Mouse (Mus musculus) testis, postnatal 14 days (tissue): ENCODE measurements around the gene Rpl13a.
A peak's percentile ranks its signal among the peaks of the same experiment; 100 is the strongest.
"Not testable (repeated sequence)": the region's sequence is repeated elsewhere in the genome, so short reads cannot be mapped to it uniquely, and the experiment has no call there.

Source experiments
- DNase-seq: peaks from one replicate; pipeline ENCODE4 v3.0.0; 2021; ENCODE audit warnings: low spot score

The Rpl13a gene

GRCm38 (mm10) chr7:45135370-45135769 lies 6.8 kb upstream of the Rpl13a start:
- no peak for DNase-seq

GRCm38 (mm10) chr7:45134544-45135026 lies 6.0 kb upstream of the Rpl13a start:
- DNase-seq: peak; percentile 64

GRCm38 (mm10) chr7:45133446-45134159 lies 5.0 kb upstream of the Rpl13a start:
- no peak for DNase-seq

GRCm38 (mm10) chr7:45131850-45132249 lies 3.3 kb upstream of the Rpl13a start:
- DNase-seq: no peak

- DNase-seq: no peak
Measured at GRCm38 (mm10) chr7:45129776-45130512, 1.4 kb upstream of the Rpl13a start.

GRCm38 (mm10) chr7:45129318-45129717 lies 757 bp upstream of the Rpl13a start:
- peak; percentile 66 for DNase-seq

GRCm38 (mm10) chr7:45127700-45128224 lies 799 bp downstream of the Rpl13a start:
- no peak for DNase-seq

GRCm38 (mm10) chr7:45126844-45127699 lies 1.5 kb downstream of the Rpl13a start:
- DNase-seq: no peak

GRCm38 (mm10) chr7:45126147-45126843 lies 2.3 kb downstream of the Rpl13a start:
- no peak for DNase-seq

- not testable (repeated sequence) for DNase-seq
Measured at GRCm38 (mm10) chr7:45125649-45126048, 2.9 kb downstream of the Rpl13a start.

GRCm38 (mm10) chr7:45125144-45125600 lies 3.4 kb downstream of the Rpl13a start:
- DNase-seq: no peak

GRCm38 (mm10) chr7:45124224-45125143 lies 4.1 kb downstream of the Rpl13a start, which contains the start of gene Rps11:
Rps11 (minus strand) TSS chr7:45124439.
- DNase-seq: peak; percentile 99

- no peak for DNase-seq
Measured at GRCm38 (mm10) chr7:45123186-45123570, 5.4 kb downstream of the Rpl13a start.

- DNase-seq: no peak
Measured at GRCm38 (mm10) chr7:45122561-45123185, 5.9 kb downstream of the Rpl13a start.

- DNase-seq: no peak
Measured at GRCm38 (mm10) chr7:45121966-45122365, 6.6 kb downstream of the Rpl13a start.

GRCm38 (mm10) chr7:45121404-45121803 lies 7.2 kb downstream of the Rpl13a start:
- DNase-seq: no peak

GRCm38 (mm10) chr7:45119780-45120709 lies 8.5 kb downstream of the Rpl13a start:
- DNase-seq: no peak

GRCm38 (mm10) chr7:45118336-45118735 lies 10.2 kb downstream of the Rpl13a start:
- DNase-seq: no peak

GRCm38 (mm10) chr7:45117566-45117965 lies 11.0 kb downstream of the Rpl13a start:
- DNase-seq: no peak
